ENCODE assay signal across 21 mouse cellular contexts in genomic region chrX:11097581-11098254, GRCm38 (mm10).
DNase-seq lines count a peak whose midpoint lies in the region; ATAC-seq and TF ChIP-seq lines count a peak whose summit lies in the region.
"Had no signal": no experiment of that assay in that cellular context is flagged by ENCODE, and none has a peak within 500 bp of the region (broad histone marks: within the 10 kb centered on the region; RNA-seq: fewer than 3 reads in every experiment).

No protein-coding gene starts in this region.

- no peak for TF ChIP-seq EP300 in stomach, postnatal 0 days (optimal IDR thresholded peaks at IDR 0.05)

- H3K36me3 ChIP-seq in forebrain, embryonic 12.5 days (replicated peaks): no peaks in the 10 kb centered on the region
- no peaks in the 10 kb centered on the region for H3K36me3 ChIP-seq in forebrain, embryonic 15.5 days
- H3K36me3 ChIP-seq in hindbrain, embryonic 13.5 days: no peaks in the 10 kb centered on the region
- no peaks in the 10 kb centered on the region for H3K36me3 ChIP-seq in hindbrain, embryonic 10.5 days
- no peaks in the 10 kb centered on the region for H3K36me3 ChIP-seq in stomach, postnatal 0 days (ENCODE audit: control insufficient read depth, insufficient read depth, low read length)
- H3K36me3 ChIP-seq: heart, embryonic 12.5 days; limb, embryonic 12.5 days; liver, embryonic 13.5 days; lung, embryonic 15.5 days had no signal

- H3K4me3 ChIP-seq in forebrain, embryonic 12.5 days (replicated peaks): no peak overlapping the region
- no peak overlapping the region for H3K4me3 ChIP-seq in forebrain, embryonic 15.5 days
- no peak overlapping the region for H3K4me3 ChIP-seq in hindbrain, embryonic 13.5 days
- no peak overlapping the region for H3K4me3 ChIP-seq in hindbrain, embryonic 10.5 days
- no peak overlapping the region for H3K4me3 ChIP-seq in stomach, postnatal 0 days (ENCODE audit: low read depth, low read length)
- H3K4me3 ChIP-seq: heart, embryonic 12.5 days; limb, embryonic 12.5 days; liver, embryonic 13.5 days; lung, embryonic 15.5 days had no signal

- H3K27me3 ChIP-seq in forebrain, embryonic 12.5 days: no peaks in the 10 kb centered on the region
- H3K27me3 ChIP-seq in forebrain, embryonic 15.5 days: no peaks in the 10 kb centered on the region
- 0 out of 2 replicates have a peak, but pooled peaks cover 4% of the 10 kb centered on the region for H3K27me3 ChIP-seq in hindbrain, embryonic 13.5 days
- H3K27me3 ChIP-seq in hindbrain, embryonic 10.5 days (ENCODE audit: insufficient read depth, poor library complexity, severe bottlenecking): peaks cover 18% of the 10 kb centered on the region
- no peaks in the 10 kb centered on the region for H3K27me3 ChIP-seq in stomach, postnatal 0 days (ENCODE audit: control insufficient read depth, insufficient read depth, low read length)
- H3K27me3 ChIP-seq: liver, embryonic 13.5 days; lung, embryonic 15.5 days had no signal

- H3K4me1 ChIP-seq in forebrain, embryonic 12.5 days: peaks cover 30% of the 10 kb centered on the region
- H3K4me1 ChIP-seq in forebrain, embryonic 15.5 days: peaks cover 23% of the 10 kb centered on the region
- H3K4me1 ChIP-seq in hindbrain, embryonic 13.5 days (replicated peaks): peaks cover 27% of the 10 kb centered on the region
- peaks cover 22% of the 10 kb centered on the region for H3K4me1 ChIP-seq in hindbrain, embryonic 10.5 days (replicated peaks)
- no peaks in the 10 kb centered on the region for H3K4me1 ChIP-seq in stomach, postnatal 0 days (replicated peaks; ENCODE audit: control insufficient read depth, insufficient read depth)
- H3K4me1 ChIP-seq: heart, embryonic 12.5 days; limb, embryonic 12.5 days; liver, embryonic 13.5 days; lung, embryonic 15.5 days had no signal

- no peak for DNase-seq in hindbrain, embryonic 10.5 days (ENCODE audit: low spot score)
- peak; percentile 6 for DNase-seq in retina, embryonic 14.5 days (ENCODE audit: low spot score)
- no peak for DNase-seq in retina, postnatal 1 day
- no peak for DNase-seq in stomach, postnatal 0 days (ENCODE audit: low spot score)
- no peak for DNase-seq in cerebellum, postnatal 36 days
- DNase-seq: cerebellum, adult 9-11 months; gastrocnemius, postnatal 10 days; heart, postnatal 10 days; kidney, postnatal 25 days; liver, embryonic 13.5 days; right cerebral cortex, postnatal 25 days; spleen, adult 18-20 months; thymus, postnatal 14 days had no signal

- no peak overlapping the region for H3K4me2 ChIP-seq in forebrain, embryonic 12.5 days
- no peak overlapping the region for H3K4me2 ChIP-seq in forebrain, embryonic 15.5 days (replicated peaks)
- no peak overlapping the region for H3K4me2 ChIP-seq in hindbrain, embryonic 13.5 days
- H3K4me2 ChIP-seq in stomach, postnatal 0 days (replicated peaks; ENCODE audit: low read depth): no peak overlapping the region
- H3K4me2 ChIP-seq: heart, embryonic 12.5 days; limb, embryonic 12.5 days; liver, embryonic 13.5 days; lung, embryonic 15.5 days had no signal

- 59% methylated on average over 9 of the region's 9 CpGs for WGBS in forebrain, embryonic 12.5 days
- WGBS in forebrain, embryonic 15.5 days: 55% methylated on average over 9 of the region's 9 CpGs
- 60% methylated on average over 9 of the region's 9 CpGs for WGBS in hindbrain, embryonic 13.5 days
- 73% methylated on average over 9 of the region's 9 CpGs for WGBS in hindbrain, embryonic 10.5 days
- WGBS in stomach, postnatal 0 days: 51% methylated on average over 9 of the region's 9 CpGs

- no peak for TF ChIP-seq CTCF in stomach, postnatal 0 days (IDR thresholded peaks at IDR 0.05; ENCODE audit: low read depth)

- H3K9ac ChIP-seq in forebrain, embryonic 12.5 days: no peak overlapping the region
- no peak overlapping the region for H3K9ac ChIP-seq in forebrain, embryonic 15.5 days (replicated peaks)
- no peak overlapping the region for H3K9ac ChIP-seq in hindbrain, embryonic 13.5 days
- no peak overlapping the region for H3K9ac ChIP-seq in stomach, postnatal 0 days (ENCODE audit: low read length)
- H3K9ac ChIP-seq: heart, embryonic 12.5 days; limb, embryonic 12.5 days; liver, embryonic 13.5 days; lung, embryonic 15.5 days had no signal

- H3K9me3 ChIP-seq in forebrain, embryonic 12.5 days: no peaks in the 10 kb centered on the region
- H3K9me3 ChIP-seq in forebrain, embryonic 15.5 days: no peaks in the 10 kb centered on the region
- H3K9me3 ChIP-seq in hindbrain, embryonic 13.5 days: no peaks in the 10 kb centered on the region
- H3K9me3 ChIP-seq in hindbrain, embryonic 10.5 days: no peaks in the 10 kb centered on the region
- no peaks in the 10 kb centered on the region for H3K9me3 ChIP-seq in stomach, postnatal 0 days (ENCODE audit: control insufficient read depth, low read length)
- H3K9me3 ChIP-seq: heart, embryonic 12.5 days; limb, embryonic 12.5 days; liver, embryonic 13.5 days; lung, embryonic 15.5 days had no signal

- H3K27ac ChIP-seq in forebrain, embryonic 12.5 days: 0 out of 2 replicates have a peak overlapping the region, but pooled peaks have one; percentile 36
- H3K27ac ChIP-seq in forebrain, embryonic 15.5 days (replicated peaks): no peak overlapping the region
- H3K27ac ChIP-seq in hindbrain, embryonic 13.5 days: no peak overlapping the region
- H3K27ac ChIP-seq in hindbrain, embryonic 10.5 days: no peak overlapping the region
- no peak overlapping the region for H3K27ac ChIP-seq in stomach, postnatal 0 days (replicated peaks)
- H3K27ac ChIP-seq: limb, embryonic 12.5 days; liver, embryonic 13.5 days; lung, embryonic 15.5 days had no signal

- ATAC-seq in forebrain, embryonic 12.5 days (ENCODE audit: low FRiP score): 0 out of 2 replicates have a peak, but pooled peaks have one; percentile 46
- ATAC-seq in forebrain, embryonic 15.5 days (replicated peaks): no peak
- ATAC-seq in hindbrain, embryonic 13.5 days (ENCODE audit: low FRiP score): 0 out of 2 replicates have a peak, but pooled peaks have one; percentile 32
- ATAC-seq in stomach, postnatal 0 days (ENCODE audit: low FRiP score, low TSS enrichment): peak; percentile 63; the same call in 1 of the 2 replicates
- ATAC-seq: activated CD4-positive, CD25-positive, alpha-beta regulatory T cell, adult 4 months; intestine, postnatal 0 days had no signal
